Mouse (Mus musculus) cortical plate, adult 2 months (tissue): ENCODE results near the gene Cflar.

ENCODE experiments used
- CTCF ChIP-seq: fragments of 200-500 bp; IDR thresholded peaks from 2 replicates; pipeline ENCODE4 v1.5.1; 2011; ENCODE audit warnings: mild to moderate bottlenecking, control low read depth, low read length; ENCODE audit not compliant: insufficient read depth; ENCODE audit errors: extremely low read depth
- POLR2A ChIP-seq: fragments of 200-500 bp; IDR thresholded peaks from 2 replicates; pipeline ENCODE4 v1.6.1; 2011; ENCODE audit warnings: mild to moderate bottlenecking, low read length, control low read depth; ENCODE audit not compliant: insufficient read depth; ENCODE audit errors: extremely low read depth

- TF ChIP-seq CTCF (no peak), POLR2A (no peak)
Observed at GRCm38 (mm10) chr1:58739529-58739928, 28.2 kb downstream of the Cflar start.
